Mouse (Mus musculus) liver, adult (tissue): ENCODE data around the gene Med1.

Experiments
- GATA4 ChIP-seq: IDR thresholded peaks from 2 replicates; pipeline ENCODE4 v1.6.1; 2014; ENCODE audit warnings: mild to moderate bottlenecking, low read length; ENCODE audit not compliant: insufficient replicate concordance

The Med1 gene

GRCm38 (mm10) chr11:98192901-98193805, at the start of gene Med1:
Gene Med1 (minus strand): TSS chr11:98193293.
- TF ChIP-seq GATA4: no peak

- TF ChIP-seq GATA4: no peak
Measured at GRCm38 (mm10) chr11:98238995-98239394, 45.9 kb upstream of the Med1 start.

GRCm38 (mm10) chr11:98238416-98238815, 45.3 kb upstream of the Med1 start:
- no peak for TF ChIP-seq GATA4

GRCm38 (mm10) chr11:98226349-98226748, 33.3 kb upstream of the Med1 start:
- no peak for TF ChIP-seq GATA4

GRCm38 (mm10) chr11:98213311-98213710, 20.2 kb upstream of the Med1 start:
- TF ChIP-seq GATA4: no peak

GRCm38 (mm10) chr11:98205463-98205862, 12.4 kb upstream of the Med1 start:
- TF ChIP-seq GATA4: no peak

- TF ChIP-seq GATA4: no peak
Measured at GRCm38 (mm10) chr11:98203931-98204421, 10.9 kb upstream of the Med1 start.

GRCm38 (mm10) chr11:98203351-98203911, 10.3 kb upstream of the Med1 start:
- no peak for TF ChIP-seq GATA4

GRCm38 (mm10) chr11:98202641-98203350, 9.7 kb upstream of the Med1 start, which contains the start of gene Cdk12:
Gene Cdk12 (plus strand): TSS chr11:98203059.
- TF ChIP-seq GATA4: peak; percentile 6; the same call in 1 of the 2 replicates

- no peak for TF ChIP-seq GATA4
Measured at GRCm38 (mm10) chr11:98201791-98202640, 8.9 kb upstream of the Med1 start.

GRCm38 (mm10) chr11:98190820-98191219, 2.3 kb downstream of the Med1 start:
- TF ChIP-seq GATA4: no peak

GRCm38 (mm10) chr11:98187640-98188395, 5.3 kb downstream of the Med1 start:
- TF ChIP-seq GATA4: no peak

GRCm38 (mm10) chr11:98168400-98168799, 24.7 kb downstream of the Med1 start:
- no peak for TF ChIP-seq GATA4

GRCm38 (mm10) chr11:98155094-98155493, 38.0 kb downstream of the Med1 start:
- TF ChIP-seq GATA4: no peak
